Mouse (Mus musculus) limb, embryonic 11.5 days (tissue): ENCODE measurements around the gene Pcsk4. TPM values are rescaled to one million over a fixed set of nuclear protein-coding genes. Genes with fewer than 3 reads are reported as not detected.

ENCODE experiments used
- ATAC-seq: fragments of 200-750 bp; cut with Nextera tagmentation; 2 replicates; pipeline ENCODE4 v1.8.0; 2017; ENCODE audit warnings: low read depth; ENCODE audit not compliant: insufficient number of reproducible peaks, low FRiP score, low TSS enrichment
- DNase-seq: peaks from one replicate; pipeline ENCODE4 v3.0.0-alpha.2; 2015; ENCODE audit warnings: low spot score
- H3K27ac ChIP-seq: fragments of 300-500 bp; sonication (generic); replicated peaks from 2 replicates; pipeline ENCODE4 v1.5.1; 2014; ENCODE audit warnings: low read depth, mild to moderate bottlenecking, low read length
- H3K27me3 ChIP-seq: fragments of 300-500 bp; sonication (generic); 2 replicates; pipeline ENCODE4 v1.6.1; 2014; ENCODE audit warnings: mild to moderate bottlenecking, low read length, mixed read lengths; ENCODE audit not compliant: control insufficient read depth, insufficient read depth
- H3K36me3 ChIP-seq: fragments of 300-500 bp; sonication (generic); 2 replicates; pipeline ENCODE4 v1.6.1; 2014; ENCODE audit warnings: mild to moderate bottlenecking, low read length, moderate library complexity, mixed read lengths; ENCODE audit not compliant: control insufficient read depth, insufficient read depth
- H3K4me1 ChIP-seq: fragments of 300-500 bp; sonication (generic); 2 replicates; pipeline ENCODE4 v1.6.1; 2014; ENCODE audit warnings: low read length, mixed read lengths; ENCODE audit not compliant: control insufficient read depth, insufficient read depth
- H3K4me2 ChIP-seq: fragments of 300-500 bp; sonication (generic); 2 replicates; pipeline ENCODE4 v1.6.1; 2014; ENCODE audit warnings: low read depth, mild to moderate bottlenecking, moderate library complexity; ENCODE audit not compliant: severe bottlenecking
- H3K4me3 ChIP-seq: fragments of 300-500 bp; sonication (generic); 2 replicates; pipeline ENCODE4 v1.5.1; 2014; ENCODE audit warnings: low read depth, low read length
- H3K9ac ChIP-seq: fragments of 300-500 bp; sonication (generic); 2 replicates; pipeline ENCODE4 v1.6.1; 2014; ENCODE audit warnings: mild to moderate bottlenecking, low read length
- H3K9me3 ChIP-seq: fragments of 300-500 bp; sonication (generic); 2 replicates; pipeline ENCODE4 v1.6.1; 2016; ENCODE audit warnings: low read length; ENCODE audit not compliant: control insufficient read depth
- WGBS: fragments of 180-500 bp; shearing (Covaris S2); extraction: QIAGEN DNeasy Blood & Tissue Kit; methylation state at CpG from one replicate; pipeline ENCODE4 v1.1.7; 2014; 5-methylcytosine and 5-hydroxymethylcytosine counted together
- polyA plus RNA-seq: library from polyadenylated mRNA; unstranded; fragments of >200 nt; fragmentation: Nextera tagmentation; extraction: Ambion mirVana; gene quantifications from 2 replicates; pipeline ENCODE4 v1.2.1, GENCODE M21; 2014

Gene Pcsk4
- polyA plus RNA-seq, 1 experiment from 2014 or later = 4.4 TPM

DNA sequence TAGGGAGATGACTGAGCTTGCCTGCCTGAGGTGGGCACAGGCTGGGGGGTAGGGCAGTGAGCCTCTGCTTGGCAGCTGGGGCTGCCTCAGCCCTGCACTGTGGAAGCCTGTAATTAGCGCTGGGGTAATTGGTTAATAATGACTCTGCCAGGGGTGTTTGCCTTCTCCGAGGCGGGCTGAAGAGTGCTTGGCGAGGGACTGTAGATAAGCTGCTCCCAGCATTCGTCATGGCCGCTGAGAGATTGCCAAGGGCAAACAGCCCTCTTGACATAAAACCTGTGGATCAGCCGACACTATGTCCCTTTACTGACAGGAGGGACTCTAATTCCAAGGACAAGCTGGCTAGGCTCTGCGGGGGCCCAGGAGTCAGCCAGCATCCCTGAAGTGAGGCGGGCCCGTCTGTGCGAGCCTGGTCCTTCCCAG is 12.9 kb downstream of the Pcsk4 start:
- no peaks in the 10 kb centered on the region for H3K9me3 ChIP-seq
- H3K27me3 ChIP-seq = peaks cover 57% of the 10 kb centered on the region
- peaks cover 7% of the 10 kb centered on the region for H3K4me1 ChIP-seq
- 19% methylated on average over 11 of the region's 11 CpGs for WGBS
- ATAC-seq = no peak
- H3K4me3 ChIP-seq = no peak overlapping the region
- peaks cover 3% of the 10 kb centered on the region; the same call in 1 of the 2 replicates for H3K36me3 ChIP-seq
- no peak overlapping the region for H3K4me2 ChIP-seq
- H3K27ac ChIP-seq = no peak overlapping the region
- no peak for DNase-seq
- H3K9ac ChIP-seq = no peak overlapping the region

DNA sequence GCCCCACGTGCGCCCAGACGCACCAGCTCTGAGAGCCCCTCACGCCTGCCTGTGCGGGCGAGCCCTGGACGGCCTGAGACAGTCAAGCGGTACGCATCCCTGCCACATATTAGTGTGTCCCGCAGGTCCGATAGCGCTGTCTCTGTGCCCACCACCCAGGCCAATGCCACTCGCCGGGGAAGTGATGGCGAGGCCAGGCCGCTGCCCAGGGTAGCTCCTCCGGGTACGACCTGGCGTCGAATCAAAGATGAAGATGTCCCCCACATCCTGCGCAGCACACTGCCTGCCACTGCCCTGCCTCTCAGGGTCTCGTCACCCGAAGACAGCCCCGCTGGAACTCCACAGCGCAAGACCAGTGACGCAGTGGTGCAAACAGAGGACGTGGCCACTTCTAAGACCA is 14.0 kb downstream of the Pcsk4 start:
- no peaks in the 10 kb centered on the region for H3K9me3 ChIP-seq
- 41% methylated on average over 27 of the region's 27 CpGs for WGBS
- no peak for ATAC-seq
- no peak overlapping the region for H3K9ac ChIP-seq
- H3K4me1 ChIP-seq = peaks cover 7% of the 10 kb centered on the region
- no peak overlapping the region for H3K4me3 ChIP-seq
- H3K27ac ChIP-seq = no peak overlapping the region
- H3K36me3 ChIP-seq = peaks cover 3% of the 10 kb centered on the region; the same call in 1 of the 2 replicates
- H3K4me2 ChIP-seq = no peak overlapping the region
- H3K27me3 ChIP-seq = peaks cover 67% of the 10 kb centered on the region
- DNase-seq = no peak

DNA sequence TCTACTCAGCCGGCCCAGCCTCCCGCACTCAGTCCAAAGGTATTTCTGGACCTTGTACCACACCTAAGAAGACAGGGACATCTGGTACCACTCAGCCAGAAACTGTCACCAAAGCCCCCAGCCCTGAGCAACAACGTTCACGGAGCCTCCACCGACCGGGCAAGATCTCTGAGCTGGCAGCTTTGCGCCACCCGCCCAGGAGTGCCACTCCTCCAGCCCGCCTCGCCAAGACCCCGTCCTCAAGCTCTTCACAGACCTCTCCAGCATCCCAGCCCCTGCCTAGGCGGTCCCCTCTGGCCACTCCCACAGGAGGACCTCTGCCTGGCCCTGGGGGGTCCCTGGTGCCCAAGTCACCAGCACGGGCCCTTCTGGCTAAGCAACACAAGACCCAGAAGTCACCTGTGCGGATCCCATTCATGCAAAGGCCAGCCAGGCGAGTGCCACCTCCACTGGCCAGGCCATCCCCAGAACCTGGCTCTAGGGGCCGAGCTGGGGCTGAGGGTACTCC is 14.8 kb downstream of the Pcsk4 start:
- Histone ChIP-seq H3K36me3 (peaks cover 3% of the 10 kb centered on the region; the same call in 1 of the 2 replicates), H3K4me1 (peaks cover 5% of the 10 kb centered on the region), H3K9ac (no peak overlapping the region), H3K4me2 (no peak overlapping the region), H3K27ac (no peak overlapping the region), H3K4me3 (no peak overlapping the region), H3K27me3 (peaks cover 67% of the 10 kb centered on the region), H3K9me3 (no peaks in the 10 kb centered on the region)
- ATAC-seq (no peak), DNase-seq (no peak)
- WGBS = 50% methylated on average over 16 of the region's 16 CpGs

GRCm38 (mm10) chr10:80313627-80314201 is 15.6 kb downstream of the Pcsk4 start:
- peaks cover 71% of the 10 kb centered on the region for H3K27me3 ChIP-seq
- 45% methylated on average over 20 of the region's 20 CpGs for WGBS
- no peaks in the 10 kb centered on the region for H3K9me3 ChIP-seq
- H3K4me3 ChIP-seq = no peak overlapping the region
- no peak for ATAC-seq
- no peak for DNase-seq
- peaks cover 3% of the 10 kb centered on the region; the same call in 1 of the 2 replicates for H3K36me3 ChIP-seq
- 0 out of 2 replicates have a peak, but pooled peaks cover 2% of the 10 kb centered on the region for H3K4me1 ChIP-seq
- no peak overlapping the region for H3K9ac ChIP-seq
- no peak overlapping the region for H3K27ac ChIP-seq
- no peak overlapping the region for H3K4me2 ChIP-seq

DNA sequence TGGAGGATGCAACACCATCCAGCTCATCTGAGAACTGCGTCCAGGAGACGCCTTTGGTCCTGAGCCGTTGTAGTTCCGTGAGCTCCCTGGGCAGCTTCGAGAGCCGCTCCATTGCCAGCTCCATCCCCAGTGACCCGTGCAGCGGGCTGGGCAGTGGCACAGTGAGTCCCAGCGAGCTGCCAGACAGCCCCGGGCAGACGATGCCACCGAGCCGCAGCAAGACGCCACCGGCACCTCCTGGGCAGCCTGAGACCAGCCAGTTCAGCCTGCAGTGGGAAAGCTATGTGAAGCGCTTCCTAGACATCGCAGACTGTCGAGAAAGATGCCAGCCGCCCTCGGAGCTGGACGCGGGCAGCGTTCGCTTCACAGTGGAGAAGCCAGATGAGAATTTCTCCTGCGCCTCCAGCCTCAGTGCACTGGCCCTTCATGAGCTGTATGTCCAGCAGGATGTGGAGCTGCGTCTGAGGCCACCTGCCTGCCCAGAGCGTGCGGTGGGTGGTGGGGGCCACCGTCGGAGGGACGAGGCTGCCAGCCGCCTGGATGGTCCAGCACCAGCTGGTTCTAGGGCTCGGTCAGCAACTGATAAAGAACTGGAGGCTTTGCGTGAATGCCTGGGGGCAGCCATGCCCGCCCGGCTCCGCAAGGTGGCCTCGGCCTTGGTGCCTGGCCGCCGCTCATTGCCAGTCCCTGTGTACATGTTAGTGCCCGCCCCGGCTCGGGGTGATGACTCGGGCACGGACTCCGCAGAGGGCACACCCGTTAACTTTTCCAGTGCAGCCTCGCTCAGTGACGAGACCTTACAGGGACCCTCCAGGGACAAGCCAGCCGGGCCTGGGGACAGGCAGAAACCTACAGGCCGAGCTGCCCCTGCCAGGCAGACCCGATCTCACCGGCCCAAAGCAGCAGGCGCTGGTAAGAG is 16.5 kb downstream of the Pcsk4 start:
- Histone ChIP-seq H3K27ac (no peak overlapping the region), H3K9ac (no peak overlapping the region), H3K4me2 (no peak overlapping the region), H3K9me3 (no peaks in the 10 kb centered on the region), H3K36me3 (no peaks in the 10 kb centered on the region), H3K4me1 (0 out of 2 replicates have a peak, but pooled peaks cover 2% of the 10 kb centered on the region), H3K27me3 (peaks cover 73% of the 10 kb centered on the region), H3K4me3 (no peak overlapping the region)
- ATAC-seq = no peak
- DNase-seq = no peak
- WGBS = 61% methylated on average over 54 of the region's 54 CpGs

- 78% methylated on average over 16 of the region's 16 CpGs for WGBS
- Histone ChIP-seq H3K4me2 (no peak overlapping the region), H3K4me3 (no peak overlapping the region), H3K9me3 (no peaks in the 10 kb centered on the region), H3K27me3 (peaks cover 73% of the 10 kb centered on the region), H3K9ac (no peak overlapping the region), H3K4me1 (0 out of 2 replicates have a peak, but pooled peaks cover 1% of the 10 kb centered on the region), H3K27ac (no peak overlapping the region), H3K36me3 (no peaks in the 10 kb centered on the region)
- no peak for DNase-seq
- ATAC-seq = no peak
Measured at GRCm38 (mm10) chr10:80311560-80311959, 17.7 kb downstream of the Pcsk4 start.

DNA sequence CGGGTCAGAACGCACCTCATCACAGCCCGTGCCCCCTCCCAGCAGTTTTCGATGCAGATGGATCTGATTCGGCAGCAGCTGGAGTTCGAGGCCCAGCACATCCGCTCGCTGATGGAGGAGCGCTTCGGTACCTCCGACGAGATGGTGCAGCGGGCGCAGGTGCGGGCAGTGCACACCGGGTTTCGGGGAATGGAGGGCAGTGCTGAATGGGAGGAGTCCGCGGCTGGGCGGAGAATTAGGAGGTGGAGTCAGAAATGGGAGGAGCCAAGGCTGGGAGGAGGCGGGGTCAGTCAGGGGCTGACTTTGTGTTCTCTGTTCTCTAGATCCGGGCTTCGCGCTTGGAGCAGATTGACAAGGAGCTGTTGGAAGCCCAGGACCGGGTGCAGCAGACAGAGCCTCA is 24.4 kb downstream of the Pcsk4 start:
- Histone ChIP-seq H3K4me2 (no peak overlapping the region), H3K27me3 (peaks cover 63% of the 10 kb centered on the region), H3K4me3 (no peak overlapping the region), H3K4me1 (0 out of 2 replicates have a peak, but pooled peaks cover 3% of the 10 kb centered on the region), H3K27ac (no peak overlapping the region), H3K9me3 (no peaks in the 10 kb centered on the region), H3K36me3 (no peaks in the 10 kb centered on the region), H3K9ac (no peak overlapping the region)
- no peak for DNase-seq
- ATAC-seq = no peak
- WGBS = 9% methylated on average over 25 of the region's 25 CpGs

DNA sequence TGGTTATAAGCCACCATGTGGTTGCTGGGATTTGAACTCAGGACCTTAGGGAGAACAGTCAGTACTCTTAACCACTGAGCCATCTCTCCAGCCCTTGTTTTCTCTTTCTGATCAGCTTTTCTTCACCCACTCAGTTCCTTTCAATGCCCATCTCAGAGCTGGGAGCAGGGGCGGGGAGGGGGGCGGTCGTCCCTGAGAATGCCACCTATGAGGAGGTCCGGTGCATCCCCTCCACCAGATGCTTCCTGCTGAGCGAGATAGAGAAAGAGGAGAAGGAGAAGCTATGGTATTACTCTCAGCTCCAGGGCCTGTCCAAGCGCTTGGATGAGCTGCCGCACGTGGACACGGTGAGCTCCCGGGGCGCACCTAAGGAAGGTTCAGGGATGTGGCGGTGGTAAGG is 24.8 kb downstream of the Pcsk4 start:
- H3K4me3 ChIP-seq = no peak overlapping the region
- 0 out of 2 replicates have a peak, but pooled peaks cover 3% of the 10 kb centered on the region for H3K4me1 ChIP-seq
- DNase-seq (no peak), ATAC-seq (no peak)
- H3K9me3 ChIP-seq = no peaks in the 10 kb centered on the region
- no peak overlapping the region for H3K27ac ChIP-seq
- no peak overlapping the region for H3K4me2 ChIP-seq
- H3K36me3 ChIP-seq = no peaks in the 10 kb centered on the region
- peaks cover 66% of the 10 kb centered on the region for H3K27me3 ChIP-seq
- H3K9ac ChIP-seq = no peak overlapping the region
- 17% methylated on average over 12 of the region's 12 CpGs for WGBS
